Mouse (Mus musculus): ENCODE measurements around the gene Mafb. TPM values are rescaled to one million over a fixed set of nuclear protein-coding genes. Genes with fewer than 3 reads are reported as not detected.

Mafb gene
- 11.7 and 13.2 TPM in 2 replicates for polyA plus RNA-seq (2015; fragmentation: Nextera tagmentation; extraction: Ambion mirVana)

DNA sequence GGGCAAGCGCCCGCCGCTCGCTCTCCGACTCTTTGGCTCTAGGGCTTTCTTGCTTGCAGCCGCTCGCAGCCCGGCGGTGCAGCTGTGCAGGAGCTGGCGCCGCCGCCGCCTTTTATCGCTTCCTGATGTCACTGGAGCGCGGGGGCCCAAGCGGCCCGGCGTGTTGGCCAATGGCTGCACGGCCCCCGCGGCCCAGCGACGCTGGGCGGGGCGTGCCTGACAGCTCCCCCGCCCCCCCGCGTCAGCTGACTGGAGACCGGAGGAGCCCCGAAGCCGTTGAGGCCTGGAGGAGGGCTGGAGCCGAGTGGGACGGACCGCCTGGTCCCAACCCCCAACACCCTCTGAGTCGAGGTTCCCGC is at the start of gene Mafb:
TSS of gene Mafb (minus strand) at position 86 of the 359 bp plus-strand sequence.

DNA sequence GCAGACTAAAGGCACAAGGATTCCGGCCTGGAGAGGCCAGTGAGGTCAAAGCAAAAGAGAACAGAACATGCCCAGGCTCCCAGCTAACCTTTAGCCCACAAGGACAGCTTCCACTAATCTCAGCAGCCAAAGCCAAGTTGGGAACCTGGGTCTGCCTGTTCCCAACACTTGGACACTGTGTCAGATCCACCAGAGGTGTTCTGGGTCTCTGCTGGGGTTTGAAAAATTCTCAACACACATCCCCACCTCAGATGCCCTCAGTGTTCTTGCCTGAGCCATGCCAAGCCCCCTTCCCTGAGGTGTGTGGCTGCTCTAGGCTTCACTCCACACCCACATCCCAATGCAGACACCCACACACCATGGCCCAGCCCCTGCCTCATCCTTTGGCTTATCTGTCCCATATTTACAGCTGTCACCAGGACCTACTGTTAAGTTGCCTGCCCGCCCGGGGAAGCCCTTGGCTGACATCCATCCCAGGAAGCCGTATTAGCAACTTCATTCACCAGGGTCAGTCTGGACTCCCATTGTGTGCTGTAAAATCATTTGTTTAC is 32.7 kb downstream of the Mafb start, which contains the start of gene Gm826:
TSS of gene Gm826 (minus strand) at position 52 of the 551 bp plus-strand sequence.

Other genes starting within 250 kb of the Mafb start
- gene Gm826, start 32.9 kb downstream of the Mafb start, polyA plus RNA-seq (2015; fragmentation: Nextera tagmentation; extraction: Ambion mirVana) = 0.77 and 1.3 TPM in 2 replicates